Mouse (Mus musculus): ENCODE results near the gene Hoxa2.

Gene Hoxa2

GRCm38 (mm10) chr6:52177806-52178205, 13.2 kb upstream of the Hoxa2 start:
- no peak for DNase-seq

- DNase-seq: no peak
Observed at GRCm38 (mm10) chr6:52177061-52177735, 12.6 kb upstream of the Hoxa2 start, which contains the start of gene 5730596B20Rik. Gene 5730596B20Rik, plus strand, starts transcription at chr6:52177498.

- DNase-seq: no peak
Observed at GRCm38 (mm10) chr6:52176391-52176790, 11.8 kb upstream of the Hoxa2 start.

GRCm38 (mm10) chr6:52175864-52176263, 11.2 kb upstream of the Hoxa2 start:
- no peak for DNase-seq

DNA sequence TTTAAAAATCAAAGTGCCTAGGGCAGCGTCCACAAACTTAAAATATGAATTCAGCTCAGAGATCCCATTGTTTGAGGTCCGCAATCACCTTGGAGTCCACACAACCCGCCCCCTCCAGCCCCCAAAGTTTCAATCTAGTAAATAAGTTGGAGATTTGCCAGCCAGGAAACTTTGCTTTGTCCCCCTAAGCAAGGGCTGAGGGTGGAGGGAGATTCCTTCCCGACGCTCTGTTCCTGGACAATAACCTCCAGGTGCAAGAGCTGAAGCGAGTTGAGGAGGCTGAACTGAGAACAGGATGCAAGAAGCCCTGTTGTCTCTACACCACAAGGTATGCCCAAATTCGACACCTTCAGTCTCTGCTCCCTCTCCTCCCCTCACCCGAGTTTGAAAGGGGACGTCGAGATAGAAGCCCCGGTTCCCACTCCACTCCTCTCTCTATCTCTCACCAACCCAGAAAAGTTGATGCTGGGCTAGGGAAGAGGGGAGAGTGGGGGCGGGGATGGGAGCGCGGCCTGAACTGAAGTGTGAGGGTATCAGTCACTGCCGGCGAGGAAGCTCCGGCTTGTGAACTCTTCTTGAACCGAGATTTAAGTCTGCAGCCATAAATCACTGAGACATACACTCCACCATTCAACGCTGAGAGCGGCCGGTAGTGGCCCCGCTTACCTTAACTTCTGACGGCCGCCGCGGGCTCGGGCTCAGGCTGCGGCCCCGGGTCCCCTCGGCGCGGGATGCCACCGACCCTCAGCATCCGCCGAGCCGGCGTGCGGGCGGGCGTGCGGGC, 10.5 kb upstream of the Hoxa2 start:
- DNase-seq: no peak

DNA sequence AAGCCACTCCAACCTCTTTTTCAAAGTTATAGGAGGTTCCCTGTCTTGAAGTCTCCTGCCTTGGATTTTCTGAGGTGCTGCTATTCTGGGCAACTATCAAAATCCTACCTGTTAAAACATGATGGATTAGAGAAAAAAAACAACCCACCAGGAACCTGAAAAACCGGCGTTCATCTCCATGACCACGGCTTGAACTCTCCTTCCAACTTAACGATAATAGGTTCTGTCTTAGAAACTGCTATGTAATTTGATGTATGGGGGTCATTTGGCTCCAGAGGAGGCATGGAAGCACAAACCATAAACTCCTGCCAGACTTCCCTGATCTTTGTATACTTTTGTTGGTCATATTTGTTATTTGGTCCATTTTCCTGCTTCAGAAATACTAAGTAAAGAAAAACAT, 9.0 kb upstream of the Hoxa2 start:
- no peak for DNase-seq

DNA sequence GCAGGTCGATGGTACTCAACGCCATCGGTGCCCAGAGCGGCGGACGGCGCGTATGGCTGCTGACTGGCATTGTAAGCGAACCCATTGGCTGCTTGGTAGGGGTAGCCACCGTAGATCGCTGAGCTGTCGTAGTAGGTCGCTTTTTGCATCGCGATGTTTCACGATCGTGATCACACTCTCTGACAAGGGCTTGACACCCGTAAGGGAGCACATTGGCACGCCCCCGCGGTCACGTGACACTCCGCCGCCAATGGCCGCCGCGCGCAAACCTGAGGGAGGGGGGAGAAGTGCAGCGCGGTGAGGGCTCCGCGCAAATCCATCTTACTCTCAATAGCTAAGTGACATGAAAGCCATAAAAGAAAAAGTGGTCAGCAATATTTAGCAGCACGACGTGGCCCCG, 7.9 kb upstream of the Hoxa2 start:
- DNase-seq: no peak

- no peak for DNase-seq
Observed at GRCm38 (mm10) chr6:52171938-52172337, 7.3 kb upstream of the Hoxa2 start.

- DNase-seq: no peak
Observed at GRCm38 (mm10) chr6:52171331-52171730, 6.7 kb upstream of the Hoxa2 start.

DNA sequence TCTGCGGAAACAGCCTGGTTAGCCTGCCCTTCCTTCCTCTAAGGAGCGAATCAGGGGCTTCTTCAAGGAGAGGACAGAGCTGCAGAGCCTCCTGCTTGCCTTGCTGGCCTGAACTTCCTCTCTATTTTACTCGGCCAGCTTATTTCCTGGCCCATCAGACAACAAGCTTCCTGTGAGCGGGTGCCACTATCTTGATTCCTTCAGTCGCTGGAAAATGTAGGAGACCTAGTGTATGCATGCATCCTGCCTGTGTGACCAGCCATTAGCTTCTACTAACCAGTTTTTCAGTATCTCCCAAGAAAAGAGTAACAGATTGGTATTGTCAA, 6.2 kb upstream of the Hoxa2 start:
- no peak for DNase-seq

- no peak for DNase-seq
Observed at GRCm38 (mm10) chr6:52170166-52170897, 5.7 kb upstream of the Hoxa2 start.

GRCm38 (mm10) chr6:52169499-52170165, 5.0 kb upstream of the Hoxa2 start:
- DNase-seq: no peak

DNA sequence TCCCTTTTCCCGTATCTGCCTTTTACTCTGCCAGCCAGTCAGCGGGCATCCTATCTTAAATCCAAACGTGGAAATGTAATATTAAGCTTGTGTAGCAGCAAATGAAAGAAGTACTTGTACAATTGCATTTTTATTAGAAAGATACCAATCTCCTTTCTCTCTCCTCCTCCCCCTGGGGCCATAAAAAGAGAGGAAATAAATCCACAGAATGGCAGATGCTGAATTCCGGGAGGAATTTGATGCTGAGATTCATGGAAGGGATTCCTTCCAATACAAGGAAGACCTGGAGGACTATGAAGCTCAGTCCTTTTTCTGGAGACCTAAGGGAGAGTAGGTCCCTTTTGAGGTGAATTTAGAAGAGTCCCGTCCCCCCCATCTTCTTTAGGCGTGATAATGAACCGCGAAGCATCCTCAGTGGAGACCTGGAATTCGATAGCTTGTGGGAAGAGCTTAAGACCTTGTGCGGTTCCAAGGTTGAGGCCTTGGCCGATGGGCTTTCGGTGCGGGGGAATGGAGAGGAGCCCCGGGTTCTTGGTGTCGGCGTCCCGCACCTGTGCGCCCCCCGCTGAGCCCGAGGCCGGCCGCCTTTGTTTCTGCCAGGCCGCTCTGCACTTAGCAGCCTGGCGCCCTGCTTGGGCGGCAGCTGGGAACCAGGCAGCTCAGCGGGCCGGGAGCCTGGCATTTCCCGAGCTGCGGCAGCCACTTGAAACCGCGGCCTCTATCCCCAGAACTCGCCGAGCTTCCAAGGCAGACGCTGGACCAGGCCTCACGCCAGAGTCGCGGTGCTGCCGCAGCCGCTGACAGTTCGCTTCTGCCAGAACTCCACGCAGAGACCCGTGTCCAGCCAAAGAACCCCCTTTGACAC, 3.8 kb upstream of the Hoxa2 start:
- no peak for DNase-seq

DNA sequence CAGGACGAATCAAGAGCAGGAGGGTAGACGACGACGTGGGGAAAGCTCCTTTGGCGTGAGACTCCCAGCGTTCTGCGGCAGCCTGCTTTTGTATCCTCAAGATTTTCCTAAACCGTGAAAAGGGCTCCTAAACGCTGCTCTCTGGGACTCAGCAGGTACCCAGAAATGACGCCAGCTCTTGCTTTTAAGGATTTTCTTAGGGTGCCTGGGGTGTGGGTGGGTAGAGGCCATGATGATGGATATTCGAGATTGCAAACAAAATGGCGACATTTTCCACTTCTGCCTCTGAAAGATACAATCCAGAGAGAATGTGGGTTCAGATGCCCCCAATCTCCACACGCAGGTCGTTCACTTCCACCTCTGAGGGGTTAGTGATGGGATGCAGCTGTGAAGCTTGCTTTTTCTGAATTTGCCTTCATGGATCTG, 3.1 kb upstream of the Hoxa2 start:
- DNase-seq: no peak

DNA sequence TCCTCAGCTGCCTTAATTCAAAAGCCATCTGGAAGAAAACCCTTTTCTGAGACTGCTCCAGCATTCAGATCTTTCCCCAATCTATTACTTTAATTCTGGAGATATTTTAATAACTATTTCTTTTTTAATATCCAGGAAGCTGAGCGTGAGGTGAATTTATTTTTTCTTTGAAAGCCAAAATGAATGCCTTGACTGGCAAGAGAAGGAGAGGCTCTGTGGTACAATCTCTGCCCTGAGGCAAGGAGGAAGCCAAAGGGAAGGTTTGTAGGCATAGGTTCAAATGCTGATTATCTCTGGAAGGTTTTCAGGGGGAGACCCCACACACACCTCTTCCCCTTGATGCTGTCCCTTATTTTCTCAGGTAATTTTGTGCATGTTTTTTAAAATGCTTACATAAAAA, 2.5 kb upstream of the Hoxa2 start:
- DNase-seq: no peak

GRCm38 (mm10) chr6:52166431-52167077, 1.9 kb upstream of the Hoxa2 start:
- no peak for DNase-seq

GRCm38 (mm10) chr6:52165441-52166370, 1.1 kb upstream of the Hoxa2 start:
- no peak for DNase-seq

- DNase-seq: no peak
Observed at GRCm38 (mm10) chr6:52164051-52164625, 493 bp downstream of the Hoxa2 start.

GRCm38 (mm10) chr6:52163366-52164031, 1.1 kb downstream of the Hoxa2 start:
- no peak for DNase-seq

All from thymus, postnatal 14 days (tissue).